Mouse (Mus musculus) naive thymus-derived CD4-positive, alpha-beta T cell, adult 2 months (primary cell): ENCODE results near the gene Ikbke.

ENCODE experiments used
- DNase-seq: peaks from one replicate; pipeline ENCODE4 v3.0.0-alpha.2; 2011; ENCODE audit warnings: low read depth

Gene Ikbke

DNA sequence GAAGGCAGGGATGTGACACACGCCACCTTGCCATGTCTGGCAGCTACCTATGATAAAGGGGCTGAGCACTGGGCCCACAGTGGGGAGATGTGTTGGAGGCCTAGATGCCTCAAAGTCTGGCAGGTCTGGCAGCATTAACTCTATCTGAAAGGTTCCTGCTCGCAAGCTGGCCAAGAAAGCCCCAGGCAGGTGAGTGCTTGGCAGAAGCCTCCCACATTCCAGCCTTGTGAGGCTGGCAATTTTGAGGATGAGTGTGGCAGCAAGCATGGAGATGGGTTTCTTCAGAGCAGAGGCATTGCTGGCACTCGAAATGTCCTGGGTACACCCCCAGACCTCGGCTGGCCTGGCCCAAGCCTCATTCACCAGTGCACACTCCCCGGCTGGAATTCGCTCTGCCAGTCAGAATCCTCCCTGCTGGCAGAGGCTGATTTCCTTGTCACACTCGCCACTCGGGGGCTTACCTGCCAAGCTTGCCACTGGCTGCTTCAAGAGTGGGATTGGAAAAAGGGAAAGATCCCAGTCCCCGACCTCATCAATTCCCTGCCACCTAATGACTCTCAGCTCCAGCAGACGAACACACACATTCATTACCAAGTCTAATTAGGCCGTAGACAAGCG is 39.7 kb downstream of the Ikbke start:
- no peak for DNase-seq

DNA sequence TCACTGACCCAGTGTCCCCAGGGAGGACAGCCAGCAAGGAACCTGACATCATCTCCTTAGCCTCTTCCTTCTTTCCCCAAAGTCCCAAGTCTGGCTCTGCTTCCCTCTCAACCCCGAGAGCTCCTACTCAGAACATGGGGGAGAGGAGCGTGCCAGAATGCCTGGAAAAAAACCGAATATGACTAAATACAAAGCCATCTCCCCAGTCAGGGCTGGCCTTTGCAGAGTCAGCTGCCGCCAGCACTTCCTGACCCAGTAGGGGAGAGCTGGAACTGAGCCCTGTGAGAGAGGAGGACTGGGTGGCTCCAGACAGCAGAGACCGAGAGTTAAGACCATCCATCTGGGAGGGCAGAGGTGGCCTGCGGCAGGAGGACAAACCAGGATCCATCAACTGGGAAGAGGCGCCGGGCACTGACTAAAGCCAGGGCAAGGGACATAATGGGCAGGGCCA is 40.5 kb downstream of the Ikbke start:
- DNase-seq, result no peak

DNA sequence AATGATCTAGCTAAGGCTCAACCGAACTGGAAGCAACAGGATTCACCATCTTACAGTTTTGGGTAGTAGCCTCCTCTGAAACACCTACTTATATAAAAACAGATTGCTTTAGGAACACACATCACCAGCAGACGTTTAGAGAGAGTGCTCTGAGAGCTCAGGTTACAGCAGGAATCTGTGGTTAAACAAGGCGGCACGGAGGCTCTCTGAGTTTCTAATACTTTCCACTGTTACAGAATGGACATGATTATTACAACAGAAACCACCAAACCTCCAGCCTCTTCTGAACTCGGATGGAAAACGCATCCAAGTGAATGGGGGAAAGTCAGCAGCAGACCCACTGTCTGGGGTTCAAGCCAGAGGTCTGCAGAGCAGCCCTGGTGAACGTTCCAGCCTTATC is 43.3 kb downstream of the Ikbke start:
- DNase-seq, result no peak

DNA sequence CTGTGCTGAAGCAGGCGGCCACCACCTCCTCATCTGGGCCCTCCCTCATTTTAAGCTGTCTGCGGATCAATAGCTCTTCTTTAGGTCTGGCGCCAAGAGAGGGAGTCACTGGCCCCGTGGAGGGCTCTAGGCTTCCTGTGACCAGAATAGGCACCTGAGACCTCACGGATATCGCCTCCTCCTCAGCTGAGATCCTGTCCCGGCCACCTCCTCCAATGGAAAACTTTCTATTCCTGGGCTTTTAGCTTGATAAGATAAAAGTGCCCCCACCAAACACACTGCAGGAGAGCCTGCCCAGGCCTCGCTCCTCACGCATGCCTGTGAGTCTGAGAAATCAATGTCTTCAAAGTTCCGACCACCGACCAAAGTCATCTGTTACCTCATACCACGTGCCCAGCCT is 45.9 kb downstream of the Ikbke start:
- DNase-seq, result no peak

DNA sequence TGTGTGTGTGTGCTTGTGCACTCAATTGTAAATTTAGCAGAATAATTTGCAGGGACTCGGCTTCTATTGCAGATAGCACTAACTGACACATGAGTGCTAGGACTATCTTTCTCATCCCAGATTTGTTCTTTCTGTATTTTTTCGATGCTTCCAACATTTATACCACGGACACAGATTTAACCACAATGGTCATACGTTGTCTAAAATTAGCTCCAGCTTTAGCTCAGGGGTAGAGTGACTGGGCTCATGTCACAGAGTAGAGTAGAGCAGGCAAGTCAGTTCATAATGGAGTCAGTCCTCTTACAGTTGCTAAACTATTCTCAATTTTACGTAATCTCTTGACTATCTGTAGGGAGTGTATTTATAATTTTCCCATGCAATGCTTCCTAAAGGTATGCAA is 50.7 kb downstream of the Ikbke start:
- DNase-seq, result no peak

DNA sequence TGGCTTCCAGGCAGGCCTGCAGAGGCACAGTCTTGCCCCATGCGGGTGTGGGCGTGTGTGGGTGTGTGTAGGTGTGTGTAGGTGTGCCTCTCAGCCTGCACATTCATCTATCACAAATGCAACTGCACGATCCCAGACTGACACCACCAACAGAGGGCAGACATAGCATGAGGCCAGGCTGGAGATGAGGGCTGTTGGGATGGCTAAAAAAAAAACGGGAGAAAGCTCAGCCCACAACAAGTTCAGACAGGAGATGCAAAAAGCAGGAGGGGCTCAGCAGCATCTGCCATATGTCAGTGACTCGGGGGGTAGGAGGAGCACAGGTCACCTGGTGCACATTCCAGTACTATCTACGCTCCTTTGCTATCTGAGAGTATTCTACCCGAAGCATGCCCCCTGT is 51.2 kb downstream of the Ikbke start:
- DNase-seq, result no peak

DNA sequence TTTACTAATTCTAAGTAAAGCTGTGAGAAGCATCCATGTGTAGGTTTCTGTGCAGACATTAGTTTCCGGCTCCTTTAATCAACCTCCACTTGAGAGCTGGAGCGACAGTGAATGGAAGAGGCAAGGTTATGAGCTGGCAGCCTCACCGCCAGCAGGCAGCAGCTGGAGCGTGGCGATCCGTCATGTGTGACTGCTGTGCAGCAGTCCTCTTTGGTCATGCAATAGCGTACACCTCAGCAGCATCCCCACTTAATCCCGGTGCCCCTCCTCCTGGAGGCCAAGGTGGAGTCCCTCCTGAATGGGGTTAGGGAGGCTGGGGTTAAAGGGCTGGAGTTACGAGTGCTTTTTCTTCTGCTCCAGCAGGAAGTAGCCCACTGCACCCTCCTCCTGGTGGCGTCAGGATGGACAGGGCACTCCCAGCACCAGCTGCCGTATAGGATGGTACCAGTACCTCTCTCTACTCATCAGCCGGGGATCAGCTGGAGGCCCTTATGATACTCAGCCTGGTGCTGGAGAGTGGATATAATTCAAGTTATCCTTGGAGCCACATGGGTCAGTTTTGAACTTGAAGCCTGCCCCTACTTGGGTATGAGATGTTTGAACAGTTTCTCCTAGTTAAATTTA is 54.4 kb downstream of the Ikbke start:
- DNase-seq, result no peak

DNA sequence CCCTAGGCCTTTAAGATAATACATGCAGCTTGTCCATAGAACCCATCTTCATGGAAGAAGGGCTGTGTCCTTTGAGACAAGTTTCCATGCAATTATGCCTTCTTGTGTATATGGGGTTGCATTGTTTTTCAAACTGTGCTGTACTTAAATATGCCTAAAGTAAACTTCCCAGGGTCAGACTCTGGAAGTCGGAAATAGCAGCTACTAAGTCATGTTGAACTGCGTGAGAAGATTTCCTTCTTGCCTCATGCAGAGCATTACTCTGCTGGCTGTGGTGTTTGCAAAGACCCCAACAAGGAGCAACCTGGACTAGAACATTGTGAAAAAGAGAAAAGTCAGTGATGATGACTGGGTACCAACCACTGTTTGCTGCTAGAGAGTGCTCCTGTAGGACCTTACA is 56.1 kb downstream of the Ikbke start:
- DNase-seq, result no peak

DNA sequence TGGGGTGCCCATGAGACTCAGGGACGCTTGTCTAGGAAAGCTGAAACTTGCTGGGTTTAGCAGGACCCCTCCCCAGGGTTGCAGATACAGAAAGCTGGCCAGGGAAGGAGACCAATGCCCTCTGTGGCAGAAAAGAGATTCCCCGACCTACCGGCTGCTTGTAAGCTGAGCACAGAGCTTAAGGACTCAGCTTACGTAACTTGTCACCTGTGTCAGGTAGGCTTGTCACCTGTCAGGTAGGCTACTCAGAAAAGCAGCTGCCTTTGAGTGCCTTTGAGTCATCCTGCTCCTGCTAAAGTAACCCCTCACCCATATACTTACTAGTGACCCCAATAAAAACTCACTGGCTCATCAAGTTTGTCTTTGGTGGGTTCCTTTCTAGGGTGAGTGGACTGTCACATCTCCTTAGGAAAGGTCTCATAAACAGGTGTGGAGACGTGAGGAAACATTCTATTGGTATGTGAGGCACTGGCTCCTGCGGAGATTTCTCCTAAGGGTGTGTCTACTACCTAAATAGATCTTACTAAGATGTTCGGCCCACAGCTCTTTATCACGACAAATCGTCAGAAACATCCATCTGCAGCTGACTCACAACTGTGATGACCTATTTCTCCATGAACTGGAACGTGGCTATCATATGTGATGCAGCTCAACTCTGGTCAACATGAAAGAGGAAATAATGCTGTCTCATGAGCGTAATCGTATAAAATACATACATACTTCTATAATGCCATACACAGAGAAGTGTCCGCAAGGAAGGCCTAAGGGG is 57.4 kb downstream of the Ikbke start:
- DNase-seq, result no peak

DNA sequence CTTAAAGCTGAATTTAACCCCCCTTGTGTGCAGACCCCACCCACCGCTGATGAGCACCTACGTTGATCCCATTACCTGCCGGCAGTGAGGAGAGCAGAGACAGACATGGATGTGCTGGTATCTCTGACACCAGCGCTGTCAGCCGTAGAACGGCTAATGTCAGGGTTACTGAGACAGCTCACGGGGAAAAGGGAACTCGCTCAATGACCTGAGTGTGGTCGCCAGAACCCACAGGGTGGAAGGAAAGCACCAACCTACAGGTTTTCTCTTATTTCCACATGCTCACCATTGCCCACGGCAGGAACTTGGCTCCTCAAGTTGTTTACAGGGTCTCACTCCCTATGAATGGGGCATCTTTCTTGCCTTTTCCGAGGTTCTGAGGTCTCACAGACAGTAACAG is 60.5 kb downstream of the Ikbke start:
- no peak for DNase-seq

DNA sequence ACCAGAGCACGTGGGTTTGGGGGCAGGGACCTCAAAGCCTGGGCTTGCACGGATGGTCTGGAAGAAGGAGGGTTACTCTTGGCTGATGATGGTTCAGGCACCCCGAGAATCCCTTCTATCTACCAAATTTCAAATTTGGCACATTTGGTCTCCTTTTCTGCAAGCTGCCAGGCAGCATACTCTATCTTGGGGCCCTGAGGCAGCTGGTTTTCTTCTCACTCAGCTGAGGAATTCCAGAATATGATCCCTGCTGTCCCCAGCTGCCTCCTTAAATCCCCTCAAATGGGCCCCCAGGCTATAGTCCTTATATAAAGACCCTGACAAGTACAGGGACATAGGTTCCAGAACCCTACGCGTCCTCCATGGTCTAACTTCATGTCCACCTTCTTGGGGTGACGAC is 66.0 kb downstream of the Ikbke start:
- DNase-seq, result no peak

DNA sequence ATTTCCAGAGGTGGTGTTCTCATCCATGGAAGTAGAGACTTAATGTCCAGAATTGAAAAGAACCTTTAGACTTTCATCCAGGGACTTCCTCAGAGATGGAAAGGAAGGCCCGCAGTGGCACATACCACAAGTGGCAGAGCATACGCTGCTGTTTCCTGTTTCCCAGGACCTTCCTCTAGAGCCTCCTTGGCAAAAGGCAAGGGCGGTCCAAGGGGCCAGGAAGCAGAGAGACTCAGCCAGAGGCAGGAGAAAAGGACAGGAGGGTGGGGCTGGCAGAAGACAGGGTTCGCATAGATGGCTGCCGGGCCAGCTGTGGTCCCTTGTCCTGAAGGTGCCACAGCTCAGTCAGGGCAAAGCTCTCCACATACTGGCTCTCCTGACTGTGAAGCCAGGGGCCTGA is 66.5 kb downstream of the Ikbke start:
- DNase-seq, result no peak

DNA sequence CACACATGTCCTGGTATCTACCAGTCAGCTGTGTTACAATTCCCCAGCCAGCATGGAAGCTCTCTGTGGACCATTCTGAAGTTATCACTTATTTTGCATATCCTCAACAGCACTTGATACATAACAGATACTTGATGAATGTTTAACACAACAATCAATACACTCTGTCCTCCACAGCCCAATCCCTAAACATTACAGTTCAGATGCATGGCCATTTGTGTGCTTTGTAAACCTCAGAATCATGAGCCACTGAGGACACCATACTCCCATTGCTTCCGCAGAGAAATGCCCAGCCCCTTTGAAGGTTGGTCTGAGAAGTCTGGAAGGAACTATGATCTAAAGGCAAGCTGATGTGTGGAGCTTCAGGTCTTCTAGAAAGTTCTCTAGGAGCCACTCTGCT is 67.8 kb downstream of the Ikbke start:
- DNase-seq, result no peak

DNA sequence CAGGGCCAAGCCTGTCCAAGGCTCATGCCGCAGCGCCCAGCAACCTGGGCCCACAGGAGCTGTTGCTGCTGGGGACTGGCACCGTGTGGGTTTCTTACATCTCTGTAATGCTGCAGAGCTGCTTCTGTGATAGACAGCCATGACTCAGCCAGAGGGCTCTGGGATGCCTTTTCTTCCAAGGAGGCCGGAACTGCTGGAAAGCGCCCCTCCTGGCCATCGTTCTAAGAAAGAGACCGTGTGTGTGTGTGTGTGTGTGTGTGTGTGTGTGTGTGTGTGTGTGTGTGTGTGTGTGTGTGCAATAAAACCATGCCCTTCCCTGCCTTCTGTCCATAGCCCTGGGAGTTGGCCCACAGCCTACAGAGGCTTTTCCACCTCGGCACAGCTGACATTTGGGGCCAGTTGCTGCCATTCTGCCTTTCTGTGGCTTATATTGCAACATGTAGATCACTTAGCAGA is 69.4 kb downstream of the Ikbke start:
- no peak for DNase-seq

DNA sequence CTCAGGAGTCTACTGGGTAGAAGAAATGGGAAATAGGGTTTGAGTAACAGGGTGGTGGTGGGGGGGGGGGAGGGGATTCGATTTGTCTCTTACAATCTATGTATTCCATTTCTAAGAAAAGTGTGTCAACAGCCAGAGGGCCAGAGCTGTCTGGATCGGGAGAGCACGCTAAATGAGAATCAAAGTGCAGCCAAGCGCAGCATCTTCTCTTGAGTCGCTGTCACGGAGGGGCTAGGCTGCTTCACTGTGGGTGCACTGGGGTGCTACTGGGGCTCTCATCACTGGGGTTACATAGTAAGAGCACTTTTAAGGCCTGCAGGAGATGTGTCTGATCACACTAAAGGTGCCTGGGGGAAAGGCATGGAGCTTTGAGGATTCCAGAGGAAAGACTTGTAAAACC is 70.6 kb downstream of the Ikbke start:
- no peak for DNase-seq

DNA sequence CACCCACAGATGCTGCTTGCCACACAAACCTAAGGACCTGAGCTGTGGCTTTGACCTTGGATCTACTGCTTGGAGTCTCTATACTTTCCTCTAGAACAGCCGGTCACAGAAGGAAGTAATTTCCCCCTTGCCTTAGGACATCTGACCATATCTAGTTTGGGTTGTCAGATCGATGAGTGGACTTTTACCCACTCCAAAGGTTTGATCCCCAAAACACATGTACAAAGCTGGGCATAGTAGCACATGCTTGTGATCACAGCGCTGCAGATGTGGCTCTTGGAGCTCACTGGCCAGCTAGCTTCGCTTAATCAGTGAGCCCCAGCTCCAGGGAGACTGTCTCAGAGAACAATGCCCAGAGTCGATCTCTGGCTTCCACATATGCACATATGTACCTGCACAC is 71.3 kb downstream of the Ikbke start:
- peak; percentile 15 for DNase-seq

DNA sequence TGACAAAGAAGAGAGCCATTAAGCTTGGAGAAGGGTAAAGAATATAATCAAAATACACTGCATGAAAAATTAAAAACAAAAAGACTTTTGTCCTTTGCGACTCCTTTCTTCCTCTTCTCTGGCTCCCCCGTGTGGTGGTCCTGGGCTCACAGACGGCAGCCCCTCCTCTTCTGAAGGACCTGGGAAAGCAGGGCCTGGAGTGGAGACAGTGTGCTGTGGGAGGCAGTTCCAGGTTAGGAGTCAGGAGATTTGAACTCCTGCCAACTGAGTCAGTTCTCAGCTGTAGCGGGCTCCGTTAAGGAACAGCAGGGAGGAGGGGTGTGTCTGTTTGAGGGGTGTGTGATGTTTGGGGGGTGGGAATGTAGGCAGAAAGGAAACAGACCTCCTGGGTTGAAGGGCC is 71.9 kb downstream of the Ikbke start:
- peak; percentile 88 for DNase-seq

DNA sequence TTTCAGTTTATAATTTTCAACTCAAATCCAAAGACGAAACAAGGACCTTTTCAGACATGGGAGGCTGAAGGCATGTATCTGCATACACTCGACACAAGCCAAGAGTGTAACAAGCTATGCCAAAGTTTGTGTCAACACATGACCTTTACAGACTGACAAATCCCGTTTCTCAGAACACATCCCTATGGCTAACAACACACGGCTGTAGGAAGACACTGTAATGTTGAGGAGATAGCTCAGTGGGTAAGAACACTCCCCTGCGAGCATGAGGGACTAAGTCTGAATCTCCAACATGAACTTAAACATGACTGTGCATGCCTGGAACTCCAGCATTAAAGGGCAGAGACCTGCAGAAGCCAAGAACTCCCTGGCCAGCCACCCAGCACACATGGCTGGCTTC is 73.1 kb downstream of the Ikbke start:
- peak; percentile 32 for DNase-seq

DNA sequence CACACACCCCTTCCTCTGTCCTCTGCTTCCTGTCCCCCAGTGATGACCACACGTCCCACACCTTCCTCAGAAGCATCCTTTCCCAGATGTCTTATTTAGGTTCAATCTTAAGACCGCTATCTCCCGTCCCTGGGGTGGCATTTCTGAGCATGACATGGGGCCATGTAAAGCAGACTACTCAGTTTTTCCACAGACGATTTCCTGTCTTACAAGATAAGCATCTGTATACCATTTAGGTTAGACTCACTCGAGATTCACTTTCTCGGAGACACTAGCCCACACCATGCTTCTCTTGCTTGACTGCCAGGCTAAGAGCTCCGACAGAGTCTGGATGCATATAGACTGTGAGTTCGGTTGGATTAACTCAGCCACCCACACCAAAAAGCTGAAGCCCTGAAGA is 74.9 kb downstream of the Ikbke start:
- peak; percentile 91 for DNase-seq
